ENCODE assay signal across 44 mouse cellular contexts in the genomic region with DNA sequence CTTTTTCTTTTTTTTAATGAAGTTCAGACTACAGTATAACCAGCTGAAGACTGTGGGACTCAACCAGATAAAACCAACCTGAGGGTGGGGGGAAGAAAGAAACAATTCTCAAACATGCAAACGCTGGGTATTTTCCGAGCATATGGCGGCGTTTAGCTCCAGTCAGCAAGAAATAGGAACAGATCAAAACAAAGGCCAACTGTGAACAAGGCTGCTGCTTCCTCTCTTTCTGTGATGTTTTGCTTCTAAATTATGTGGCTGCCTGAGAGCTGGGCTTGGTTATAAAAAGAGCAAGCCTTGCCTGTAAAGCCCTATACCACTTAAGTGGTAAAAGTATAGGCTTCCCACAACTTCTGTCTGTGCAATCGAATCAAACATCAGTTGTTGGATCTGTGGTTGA. TPM values are rescaled to one million over a fixed set of nuclear protein-coding genes. Genes with fewer than 3 reads are reported as not detected.
DNase-seq lines count a peak whose midpoint lies in the region; ATAC-seq lines count a peak whose summit lies in the region.
"Had no signal": no experiment of that assay in that cellular context is flagged by ENCODE, and none has a peak within 500 bp of the region (broad histone marks: within the 10 kb centered on the region; RNA-seq: fewer than 3 reads in every experiment).

No protein-coding gene starts in this region.

- intact Hi-C loops in left cerebral cortex, postnatal 25 days (cut with DNase I): no loop called here
- intact Hi-C loops in left cerebral cortex, postnatal 4 days (cut with DNase I): no loop called here

- no peak for ATAC-seq in CD4-positive, CD25-positive, alpha-beta regulatory T cell, adult 4 months
- ATAC-seq in frontal cortex, adult (ENCODE audit: low TSS enrichment): peak; percentile 57
- peak; percentile 67; the same call in 1 of the 2 replicates for ATAC-seq in embryonic facial prominence, embryonic 15.5 days (ENCODE audit: insufficient number of reproducible peaks, low FRiP score, low TSS enrichment, low read depth)
- no peak for ATAC-seq in monocyte, adult 5-6 weeks (replicated peaks; ENCODE audit: insufficient number of reproducible peaks, low FRiP score, low TSS enrichment, poor library complexity, severe bottlenecking)
- ATAC-seq: forebrain, embryonic 13.5 days; hindbrain, postnatal 0 days; intestine, embryonic 15.5 days; midbrain, embryonic 16.5 days; Patski had no signal

- WGBS in embryonic facial prominence, embryonic 15.5 days: 52% methylated on average over 5 of the region's 5 CpGs

- H3K4me1 ChIP-seq in embryonic facial prominence, embryonic 15.5 days: no peaks in the 10 kb centered on the region
- H3K4me1 ChIP-seq: forebrain, embryonic 13.5 days; hindbrain, embryonic 12.5 days; intestine, embryonic 15.5 days; limb, embryonic 12.5 days; liver, embryonic 15.5 days; neural tube, embryonic 12.5 days had no signal

- no peaks in the 10 kb centered on the region for H3K9me3 ChIP-seq in embryonic facial prominence, embryonic 15.5 days (replicated peaks)
- H3K9me3 ChIP-seq: forebrain, embryonic 13.5 days; hindbrain, embryonic 12.5 days; intestine, embryonic 15.5 days; limb, embryonic 12.5 days; liver, embryonic 15.5 days; neural tube, embryonic 12.5 days had no signal

- peak; percentile 6 for DNase-seq in CD4-positive, CD25-positive, alpha-beta regulatory T cell, adult 2 months (ENCODE audit: low read depth, low spot score)
- no peak for DNase-seq in frontal cortex, postnatal 14 days (ENCODE audit: low spot score in 2 of 2)
- DNase-seq in left cerebral cortex, postnatal 25 days (ENCODE audit: low spot score in 2 of 2): peak; percentile 22 to 69
- DNase-seq in left cerebral cortex, postnatal 4 days: no peak
- DNase-seq: adrenal gland, postnatal 14 days; cerebellum, adult 2 months; cerebellum, postnatal 14 days; gastrocnemius, postnatal 36 days; heart, adult 18-20 months; heart, postnatal 36 days; kidney, adult 2 months; kidney, postnatal 36 days; lung, embryonic 14.5 days; lung, postnatal 14 days; right cerebral cortex, postnatal 25 days; spleen, adult 18-20 months; thymus, adult 18-20 months; thymus, postnatal 25 days had no signal

- H3K36me3 ChIP-seq in embryonic facial prominence, embryonic 15.5 days: no peaks in the 10 kb centered on the region
- H3K36me3 ChIP-seq: hindbrain, embryonic 12.5 days; intestine, embryonic 15.5 days; limb, embryonic 12.5 days; liver, embryonic 15.5 days; neural tube, embryonic 12.5 days had no signal

- H3K4me2 ChIP-seq in embryonic facial prominence, embryonic 15.5 days (replicated peaks): no peak overlapping the region
- H3K4me2 ChIP-seq: forebrain, embryonic 13.5 days; heart, embryonic 11.5 days; hindbrain, embryonic 12.5 days; intestine, embryonic 15.5 days; limb, embryonic 12.5 days; liver, embryonic 15.5 days; lung, embryonic 14.5 days; midbrain, embryonic 11.5 days; neural tube, embryonic 12.5 days had no signal

- H3K27me3 ChIP-seq in embryonic facial prominence, embryonic 15.5 days: no peaks in the 10 kb centered on the region
- H3K27me3 ChIP-seq: forebrain, embryonic 13.5 days; hindbrain, embryonic 12.5 days; intestine, embryonic 15.5 days; limb, embryonic 12.5 days; liver, embryonic 15.5 days; neural tube, embryonic 12.5 days; Patski had no signal

- no peak overlapping the region for H3K4me3 ChIP-seq in embryonic facial prominence, embryonic 15.5 days (replicated peaks)
- H3K4me3 ChIP-seq: erythroblast, embryonic 14.5 days; forebrain, embryonic 13.5 days; hindbrain, embryonic 12.5 days; intestine, embryonic 15.5 days; limb, embryonic 12.5 days; liver, embryonic 15.5 days; myocyte; neural tube, embryonic 12.5 days had no signal

- H3K27ac ChIP-seq in embryonic facial prominence, embryonic 15.5 days (replicated peaks): no peak overlapping the region
- H3K27ac ChIP-seq: forebrain, embryonic 13.5 days; hindbrain, embryonic 12.5 days; hindbrain, postnatal 0 days; intestine, embryonic 15.5 days; limb, embryonic 12.5 days; liver, embryonic 15.5 days; neural tube, embryonic 12.5 days had no signal

- H3K9ac ChIP-seq in embryonic facial prominence, embryonic 15.5 days: no peak overlapping the region
- H3K9ac ChIP-seq: forebrain, embryonic 13.5 days; hindbrain, embryonic 12.5 days; intestine, embryonic 15.5 days; limb, embryonic 12.5 days; liver, embryonic 15.5 days; lung, embryonic 14.5 days; neural tube, embryonic 12.5 days had no signal

RNA-seq across cellular contexts. Expression of gene 1700012B07Rik, which starts 42.5 kb away (rescaled TPM):
- polyA plus RNA-seq in CD4-positive, CD25-positive, alpha-beta regulatory T cell, adult 4 months (2017; shearing (Covaris generic)): under 1 TPM in 1 of 2 experiments, not detected in 1; 0.94 TPM
- total RNA-seq in left cerebral cortex, postnatal 25 days (2021): not detected
- not detected for total RNA-seq in left cerebral cortex, postnatal 4 days (2021)
- not detected in 2 replicates for polyA plus RNA-seq in embryonic facial prominence, embryonic 15.5 days (2015; fragmentation: Nextera tagmentation; extraction: Ambion mirVana)
- not detected in 3 replicates for total RNA-seq in monocyte, adult 5-6 weeks (2017)
- total RNA-seq: adrenal gland, postnatal 14 days; gastrocnemius, adult 18-20 months; gastrocnemius, postnatal 36 days; heart, adult 18-20 months; heart, postnatal 36 days; hindbrain, postnatal 0 days; left cerebral cortex, postnatal 10 days; liver, adult 2 months; megakaryocyte, adult 5-6 weeks; MEL had no signal
- polyA plus RNA-seq: cerebellum, adult 2 months; cortical plate, adult 2 months; erythroblast, embryonic 14.5 days; forebrain, embryonic 13.5 days; heart, embryonic 11.5 days; heart, embryonic 16.5 days; hindbrain, embryonic 12.5 days; hindbrain, postnatal 0 days; intestine, embryonic 15.5 days; kidney, adult 2 months; kidney, embryonic 16.5 days; limb, embryonic 12.5 days; liver, adult 2 months; liver, embryonic 15.5 days; lung, embryonic 14.5 days; midbrain, embryonic 11.5 days; midbrain, embryonic 16.5 days; neural tube, embryonic 12.5 days; Patski; stomach, embryonic 16.5 days had no signal

Comparison
In these comparisons a context has a peak if more than half of its experiments do, and no peak if none do; other contexts are left out.
1. DNase-seq: peak in CD4-positive, CD25-positive, alpha-beta regulatory T cell, adult 2 months (single experiment) and left cerebral cortex, postnatal 25 days (2 of 2); none in frontal cortex, postnatal 14 days (0 of 2) and left cerebral cortex, postnatal 4 days (single experiment).
2. ATAC-seq: peak in frontal cortex, adult (single experiment) and embryonic facial prominence, embryonic 15.5 days (single experiment); none in CD4-positive, CD25-positive, alpha-beta regulatory T cell, adult 4 months (single experiment) and monocyte, adult 5-6 weeks (single experiment).